Mouse (Mus musculus): ENCODE data around the gene Pogz. TPM values are rescaled to one million over a fixed set of nuclear protein-coding genes. Genes with fewer than 3 reads are reported as not detected.

The Pogz gene
- total RNA-seq (2014; fragmentation: Nextera tagmentation) (31.7 and 38.0 TPM in 2 replicates), total RNA-seq (2017) (13.0 and 20.9 TPM in 2 replicates)

- peak; percentile 90 for ATAC-seq (replicated peaks; ENCODE audit: poor library complexity, severe bottlenecking)
Observed at GRCm38 (mm10) chr3:94837183-94837890, at the start of gene Pogz. Gene Pogz, plus strand, starts transcription at chr3:94837567.

GRCm38 (mm10) chr3:94789071-94789470 lies 48.3 kb upstream of the Pogz start:
- 0 out of 2 replicates have a peak, but pooled peaks have one; percentile 16 for ATAC-seq (replicated peaks; ENCODE audit: poor library complexity, severe bottlenecking)

- ATAC-seq (replicated peaks; ENCODE audit: poor library complexity, severe bottlenecking), result no peak
Observed at GRCm38 (mm10) chr3:94789516-94789915, 47.9 kb upstream of the Pogz start.

GRCm38 (mm10) chr3:94792258-94792657 lies 45.1 kb upstream of the Pogz start:
- no peak for ATAC-seq (replicated peaks; ENCODE audit: poor library complexity, severe bottlenecking)

GRCm38 (mm10) chr3:94793672-94794071 lies 43.7 kb upstream of the Pogz start:
- no peak for ATAC-seq (replicated peaks; ENCODE audit: poor library complexity, severe bottlenecking)

DNA sequence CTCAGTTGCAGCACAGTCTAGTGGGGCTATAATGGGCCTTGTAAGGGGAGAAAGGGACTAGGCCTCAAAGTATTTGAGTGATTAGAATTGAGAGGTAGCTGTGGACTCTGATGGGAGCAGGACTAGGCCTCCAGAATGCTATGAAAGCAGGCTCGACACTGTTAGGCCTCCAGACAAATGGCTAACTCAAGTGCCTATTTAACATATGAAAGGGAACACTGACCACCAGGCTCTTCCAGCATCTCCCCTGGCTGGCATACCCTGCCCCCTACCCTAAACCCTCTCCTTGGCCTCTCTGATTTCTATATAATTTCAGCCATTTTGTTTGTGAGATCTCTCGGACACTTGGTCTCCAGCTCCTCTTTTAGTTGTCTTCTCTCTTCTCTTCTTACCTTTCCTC lies 43.0 kb upstream of the Pogz start:
- no peak for ATAC-seq (replicated peaks; ENCODE audit: poor library complexity, severe bottlenecking)

DNA sequence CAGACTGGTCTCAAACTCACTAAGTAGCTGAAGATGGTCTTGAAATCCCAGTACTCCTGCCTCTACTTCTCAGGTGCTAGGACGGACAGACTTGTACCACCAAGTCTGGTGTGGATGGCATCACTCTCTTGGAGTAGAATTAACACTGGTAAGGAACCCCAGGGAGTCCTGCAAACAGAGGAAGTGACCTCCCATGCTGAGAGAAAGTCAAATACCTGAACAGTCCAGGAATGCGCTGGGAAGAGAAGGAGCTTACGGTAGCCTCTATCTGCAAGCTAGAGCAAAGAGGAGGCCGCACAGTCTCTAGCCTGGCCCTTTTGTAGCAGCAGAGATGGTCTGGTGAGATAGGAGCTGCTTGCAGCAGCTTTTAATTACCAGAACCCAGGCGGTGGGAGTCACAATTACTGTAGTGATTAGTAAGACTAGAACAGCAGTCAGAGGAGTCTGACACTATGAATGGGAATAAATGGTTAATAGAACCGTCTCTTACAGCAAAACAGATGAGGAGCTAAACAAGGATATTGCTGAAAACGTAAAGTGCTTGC lies 41.7 kb upstream of the Pogz start:
- no peak for ATAC-seq (replicated peaks; ENCODE audit: poor library complexity, severe bottlenecking)

DNA sequence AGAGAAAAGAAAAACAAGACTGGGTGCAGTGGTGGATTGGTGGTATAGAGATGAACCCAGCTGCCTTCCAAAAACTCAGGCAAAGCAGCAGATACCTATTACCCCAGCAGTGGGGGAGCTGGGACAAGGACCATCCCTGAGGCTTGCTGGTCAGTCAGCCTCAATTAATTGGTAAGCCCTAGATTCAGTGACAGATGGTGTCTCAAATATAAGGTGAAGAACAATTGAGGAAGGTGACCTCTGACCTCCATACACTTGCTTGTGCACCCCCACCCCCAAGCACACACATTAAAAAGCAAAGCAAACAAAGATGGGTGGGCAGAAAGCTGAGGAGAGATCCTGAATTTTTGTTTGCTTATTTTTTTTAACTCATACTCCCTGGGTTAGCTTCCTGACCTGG lies 41.2 kb upstream of the Pogz start:
- no peak for ATAC-seq (replicated peaks; ENCODE audit: poor library complexity, severe bottlenecking)

DNA sequence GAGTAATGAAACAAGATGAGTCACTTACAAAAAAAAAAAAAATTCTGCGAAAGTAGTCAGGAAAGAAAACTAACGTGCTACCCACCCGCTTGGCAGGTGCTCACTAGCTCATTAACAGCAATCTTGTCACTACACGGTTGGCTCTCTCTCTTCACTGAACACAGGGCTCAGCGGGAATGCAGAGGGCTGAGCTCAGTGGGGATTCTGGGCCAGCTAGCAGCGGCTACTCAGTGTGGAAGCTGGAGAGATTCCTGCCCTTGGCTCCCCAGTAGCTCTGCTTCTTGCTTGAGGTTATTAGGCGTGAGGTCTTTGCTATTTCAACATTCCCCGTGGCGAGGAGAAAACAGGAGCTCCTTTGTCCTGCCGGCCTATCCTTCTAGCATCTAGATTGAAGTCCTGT lies 33.2 kb upstream of the Pogz start:
- no peak for ATAC-seq (replicated peaks; ENCODE audit: poor library complexity, severe bottlenecking)

- ATAC-seq (replicated peaks; ENCODE audit: poor library complexity, severe bottlenecking), result no peak
Observed at GRCm38 (mm10) chr3:94804976-94805375, 32.4 kb upstream of the Pogz start.

DNA sequence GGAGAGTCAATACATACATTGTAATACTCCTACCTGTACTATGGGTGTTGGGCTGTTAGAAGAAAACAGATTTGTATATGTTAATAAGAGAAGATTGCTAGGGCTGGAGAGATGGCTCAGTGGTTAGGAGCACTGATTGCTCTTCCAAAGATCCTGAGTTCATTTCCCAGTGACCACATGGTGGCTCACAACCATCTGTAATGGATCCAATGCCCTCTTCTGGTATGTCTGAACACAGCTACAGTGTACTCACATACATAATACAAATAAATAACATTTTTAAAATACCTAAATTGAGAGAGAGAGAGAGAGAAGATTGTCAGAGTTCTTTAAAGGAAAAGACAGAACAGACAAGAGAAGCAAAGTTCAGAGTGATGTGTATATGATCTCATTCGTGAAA lies 29.1 kb upstream of the Pogz start:
- ATAC-seq (replicated peaks; ENCODE audit: poor library complexity, severe bottlenecking), result no peak

- ATAC-seq (replicated peaks; ENCODE audit: poor library complexity, severe bottlenecking), result 0 out of 2 replicates have a peak, but pooled peaks have one; percentile 34
Observed at GRCm38 (mm10) chr3:94811628-94812027, 25.7 kb upstream of the Pogz start.

DNA sequence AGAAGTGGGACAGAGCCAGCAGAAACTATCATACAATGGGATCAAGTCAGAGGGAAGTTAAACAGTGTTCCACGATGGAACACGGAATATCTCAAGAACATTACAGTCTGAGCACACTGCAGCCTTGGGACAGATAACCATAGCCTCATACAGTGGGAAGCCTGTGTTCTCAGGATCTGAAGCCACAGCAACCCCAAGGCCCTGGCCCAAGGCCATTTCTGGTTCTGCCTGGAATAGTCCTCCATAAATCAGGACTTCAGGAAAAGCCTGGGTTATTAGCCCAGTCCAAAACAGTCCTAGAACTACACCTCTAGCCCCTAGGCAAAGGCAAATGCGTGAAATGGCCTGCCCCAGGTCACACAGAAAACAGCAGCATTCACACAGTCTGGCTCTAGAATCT lies 23.7 kb upstream of the Pogz start:
- no peak for ATAC-seq (replicated peaks; ENCODE audit: poor library complexity, severe bottlenecking)

GRCm38 (mm10) chr3:94814063-94814462 lies 23.3 kb upstream of the Pogz start:
- peak; percentile 17; the same call in 1 of the 2 replicates for ATAC-seq (replicated peaks; ENCODE audit: poor library complexity, severe bottlenecking)

DNA sequence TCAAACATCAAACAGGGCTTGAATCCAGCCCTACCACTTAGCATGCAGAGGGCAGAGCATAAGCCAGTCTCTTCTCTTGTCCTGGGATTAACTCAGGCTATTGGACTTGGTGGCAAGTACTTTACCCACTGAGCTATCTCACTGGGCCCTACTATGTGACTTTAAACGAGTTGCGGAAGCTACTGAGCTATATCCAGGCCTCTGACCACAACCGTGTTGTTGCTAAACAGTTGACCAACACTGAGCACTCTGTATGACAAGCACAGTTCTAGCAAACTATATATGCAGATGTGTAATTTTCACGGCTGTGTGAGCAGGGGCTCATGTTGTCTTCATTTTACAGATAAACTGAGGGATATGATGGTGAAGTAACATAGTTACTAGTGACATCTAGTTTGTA lies 22.7 kb upstream of the Pogz start:
- peak; percentile 59 for ATAC-seq (replicated peaks; ENCODE audit: poor library complexity, severe bottlenecking)

GRCm38 (mm10) chr3:94815603-94816002 lies 21.8 kb upstream of the Pogz start:
- no peak for ATAC-seq (replicated peaks; ENCODE audit: poor library complexity, severe bottlenecking)

GRCm38 (mm10) chr3:94817731-94818130 lies 19.6 kb upstream of the Pogz start:
- ATAC-seq (replicated peaks; ENCODE audit: poor library complexity, severe bottlenecking), result no peak

DNA sequence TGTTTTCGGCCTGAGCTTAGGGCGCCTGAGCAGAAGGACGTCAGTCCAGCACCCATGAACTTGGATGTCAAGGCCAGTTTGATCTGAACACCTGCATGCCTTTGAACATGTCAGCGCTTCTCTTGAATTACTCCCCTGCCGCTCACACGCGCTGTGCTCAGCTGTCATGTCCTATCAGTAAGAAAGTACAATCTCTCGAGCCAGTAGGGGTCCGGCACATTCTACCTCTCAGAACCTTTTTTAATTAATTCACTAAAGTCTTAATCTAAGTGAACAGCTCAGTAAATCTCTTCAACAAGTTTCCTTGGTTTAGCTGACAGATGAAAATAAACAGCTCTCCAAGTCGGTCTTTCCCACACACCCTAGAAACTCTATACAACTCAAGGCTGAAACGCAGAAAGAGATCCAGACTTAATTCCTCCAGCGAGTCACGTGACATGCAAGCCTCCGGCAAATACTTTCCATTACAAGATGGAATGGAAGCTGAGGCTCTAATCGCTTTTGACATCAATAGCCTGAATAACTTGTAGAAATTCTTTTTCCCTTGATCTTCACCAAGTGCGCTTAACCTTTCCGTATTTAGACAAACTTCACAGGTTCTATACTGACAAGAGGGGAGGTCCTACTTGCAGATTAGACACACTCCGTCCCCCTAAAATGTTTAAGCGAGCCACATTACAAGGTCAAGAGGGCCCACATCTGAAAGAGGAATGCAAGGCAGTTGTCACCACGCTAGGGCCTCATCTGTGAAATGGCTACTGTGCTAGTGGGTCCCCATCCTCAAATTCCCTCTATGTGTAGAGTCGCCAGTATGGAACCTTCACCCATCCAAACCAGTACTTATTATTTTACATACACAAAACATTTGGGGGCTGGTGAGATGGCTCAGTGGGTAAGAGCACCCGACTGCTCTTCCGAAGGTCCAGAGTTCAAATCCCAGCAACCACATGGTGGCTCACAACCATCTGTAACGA lies 17.6 kb upstream of the Pogz start:
- no peak for ATAC-seq (replicated peaks; ENCODE audit: poor library complexity, severe bottlenecking)

DNA sequence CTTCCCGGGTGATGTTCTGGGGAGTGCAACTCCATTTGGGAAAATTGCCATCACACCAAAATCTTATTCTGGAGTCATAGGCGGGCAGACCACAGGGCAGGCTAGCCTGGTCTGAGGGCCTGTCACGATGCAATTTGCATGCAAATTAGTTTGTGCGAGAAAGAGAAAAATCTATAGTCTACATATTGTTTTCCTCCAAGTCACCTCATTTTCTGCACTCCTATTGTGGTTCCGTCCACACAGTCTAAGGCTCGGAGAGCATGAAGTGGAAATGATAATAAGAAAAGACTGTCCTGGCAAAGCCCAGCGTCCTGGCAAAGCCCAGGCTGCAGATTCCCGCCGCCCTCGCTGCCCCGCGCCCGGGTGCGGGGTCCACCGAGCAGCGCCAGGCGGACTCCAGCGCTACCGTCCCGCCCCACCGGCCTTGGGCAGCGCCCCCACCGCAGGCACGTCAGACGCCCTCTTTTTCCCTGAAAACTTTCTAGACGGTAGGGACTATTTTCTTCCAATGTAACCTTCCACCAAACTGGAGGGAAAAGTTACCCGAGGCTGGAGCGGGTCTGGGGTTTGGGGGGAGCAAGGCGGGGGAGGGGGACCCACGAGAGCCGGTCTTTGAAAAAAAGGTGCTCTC lies 16.2 kb upstream of the Pogz start:
- peak; percentile 85 for ATAC-seq (replicated peaks; ENCODE audit: poor library complexity, severe bottlenecking)

- ATAC-seq (replicated peaks; ENCODE audit: poor library complexity, severe bottlenecking), result no peak
Observed at GRCm38 (mm10) chr3:94822082-94822481, 15.3 kb upstream of the Pogz start.

All from granulocyte monocyte progenitor cell, adult 5-6 weeks (primary cell).